Mouse (Mus musculus) lung, adult 10 weeks (tissue): ENCODE results near the gene Ccl12. TPM values are rescaled to one million over a fixed set of nuclear protein-coding genes. Genes with fewer than 3 reads are reported as not detected.

Experiments used
- polyA plus RNA-seq: library from polyadenylated mRNA; stranded (reverse); fragments of 350-450 nt; fragmentation: Illumina TruSeq; extraction: RNeasy Lipid Tissue Mini Kit (QIAGEN cat#74804); gene quantifications from one replicate; pipeline ENCODE4 v1.2.3, GENCODE M21; 2014; ENCODE audit warnings: low read depth, low replicate concordance; ENCODE audit not compliant: insufficient read depth

Ccl12 gene
- polyA plus RNA-seq: 4.0 TPM

GRCm38 (mm10) chr11:82101529-82101928 lies at the start of gene Ccl12:
Gene Ccl12 (plus strand): TSS chr11:82101845.

GRCm38 (mm10) chr11:82057646-82058045 lies 44.0 kb upstream of the Ccl12 start, which contains the start of gene Ccl11:
Gene Ccl11 (plus strand): TSS chr11:82057823.

GRCm38 (mm10) chr11:82114885-82115284 lies 13.2 kb downstream of the Ccl12 start, which contains the start of gene Ccl8:
Gene Ccl8 (plus strand): TSS chr11:82115185.

Other genes starting within 250 kb of the Ccl12 start
- not detected for gene 5530401A14Rik, start 241.2 kb upstream of the Ccl12 start, polyA plus RNA-seq
- gene Asic2, start 133.4 kb upstream of the Ccl12 start, polyA plus RNA-seq: not detected
- 3.0 TPM for gene Ccl2, start 66.3 kb upstream of the Ccl12 start, polyA plus RNA-seq
- not detected for gene Gm17268, start 63.3 kb upstream of the Ccl12 start, polyA plus RNA-seq
- gene Ccl7, start 56.1 kb upstream of the Ccl12 start, polyA plus RNA-seq: 1.8 TPM
- 8.7 TPM for gene Ccl11, start 44.0 kb upstream of the Ccl12 start, polyA plus RNA-seq
- gene Ccl8, start 13.3 kb downstream of the Ccl12 start, polyA plus RNA-seq: 16.2 TPM
- not detected for gene Ccl1, start 203.8 kb downstream of the Ccl12 start, polyA plus RNA-seq